Mouse (Mus musculus) cerebellum, adult 11 months (tissue): ENCODE measurements at regions not wholly inside any gene's neighbourhood (a gene's known extent, or its start where the extent isn't known, plus 50 kb on each side); places are given as distances from the start of the nearest gene placed in this dataset.
A peak's percentile ranks its signal among the peaks of the same experiment; 100 is the strongest.

Experiments used
- DNase-seq: peaks from one replicate; pipeline ENCODE4 v3.0.0; 2022

GRCm38 (mm10) chr2:8115891-8116290, 606.5 kb upstream of the Celf2 start:
- no peak for DNase-seq

- DNase-seq, result no peak
Observed at GRCm38 (mm10) chr2:8112361-8113073, 603.2 kb upstream of the Celf2 start.

GRCm38 (mm10) chr2:8094157-8094556, 584.8 kb upstream of the Celf2 start:
- DNase-seq, result peak; percentile 44

- DNase-seq, result no peak
Observed at GRCm38 (mm10) chr2:8067901-8068300, 558.5 kb upstream of the Celf2 start.

GRCm38 (mm10) chr2:8061687-8062086, 552.3 kb upstream of the Celf2 start:
- DNase-seq, result no peak

- DNase-seq, result no peak
Observed at GRCm38 (mm10) chr2:8029212-8029611, 519.8 kb upstream of the Celf2 start.

GRCm38 (mm10) chr2:8027571-8027970, 518.2 kb upstream of the Celf2 start:
- no peak for DNase-seq

- DNase-seq, result no peak
Observed at GRCm38 (mm10) chr2:8026648-8027047, 517.3 kb upstream of the Celf2 start.

GRCm38 (mm10) chr2:8022651-8023050, 513.3 kb upstream of the Celf2 start:
- no peak for DNase-seq

- no peak for DNase-seq
Observed at GRCm38 (mm10) chr2:8022043-8022442, 512.7 kb upstream of the Celf2 start.

GRCm38 (mm10) chr2:8012826-8013225, 503.5 kb upstream of the Celf2 start:
- no peak for DNase-seq

GRCm38 (mm10) chr2:7999444-7999843, 490.1 kb upstream of the Celf2 start:
- DNase-seq, result no peak

GRCm38 (mm10) chr2:7974471-7974870, 465.1 kb upstream of the Celf2 start:
- no peak for DNase-seq

GRCm38 (mm10) chr2:7963456-7963855, 454.1 kb upstream of the Celf2 start:
- DNase-seq, result no peak

GRCm38 (mm10) chr2:7954210-7954609, 444.8 kb upstream of the Celf2 start:
- no peak for DNase-seq

GRCm38 (mm10) chr2:7952846-7953245, 443.5 kb upstream of the Celf2 start:
- no peak for DNase-seq

- DNase-seq, result no peak
Observed at GRCm38 (mm10) chr2:7944946-7945345, 435.6 kb upstream of the Celf2 start.

- no peak for DNase-seq
Observed at GRCm38 (mm10) chr2:7933617-7934016, 424.3 kb upstream of the Celf2 start.

- no peak for DNase-seq
Observed at GRCm38 (mm10) chr2:7906271-7906670, 396.9 kb upstream of the Celf2 start.

GRCm38 (mm10) chr2:7893787-7894186, 384.4 kb upstream of the Celf2 start:
- no peak for DNase-seq
